Mouse (Mus musculus) left cerebral cortex, adult 6 months (tissue): ENCODE measurements around the gene Tpi1. TPM values are rescaled to one million over a fixed set of nuclear protein-coding genes. Genes with fewer than 3 reads are reported as not detected.

Experiments
- long read RNA-seq, 2 experiments: library from polyadenylated mRNA; unstranded; transcript quantifications; one replicate each; pipeline ENCODE4 v2.0.0; 2019 to 2020
- polyA plus RNA-seq: library from polyadenylated mRNA; unstranded; fragments of <200 nt; fragmentation: Nextera tagmentation; gene quantifications from 2 replicates; pipeline ENCODE4 v1.2.3, GENCODE M21; 2021

Gene Tpi1
- 1,295 and 1,347 TPM in 2 replicates for polyA plus RNA-seq
- long read RNA-seq, experiment 1, transcript Tpi1-205 (7 exons, 1,607 nt): major isoform, 3,581 of 3,732 reads
- long read RNA-seq, experiment 1, transcript Tpi1-203 (6 exons, 802 nt): minor isoform, 83 of 3,732 reads
- long read RNA-seq, experiment 1, partial matches to known transcripts: 13 of 3,732 reads
- long read RNA-seq, experiment 1, other reads (novel, unspliced or antisense): 52 of 3,732 reads
- long read RNA-seq, experiment 2, transcript Tpi1-203 (6 exons, 802 nt): minor isoform, 41 of 1,933 reads
- long read RNA-seq, experiment 2, transcript Tpi1-205 (7 exons, 1,607 nt): major isoform, 1,742 of 1,933 reads
- long read RNA-seq, experiment 2, transcript Tpi1-201 (2 exons, 486 nt): minor isoform, 13 of 1,933 reads
- long read RNA-seq, experiment 2, partial matches to known transcripts: 42 of 1,933 reads
- long read RNA-seq, experiment 2, other reads (novel, unspliced or antisense): 95 of 1,933 reads

GRCm38 (mm10) chr6:124813933-124814332 is at the start of gene Tpi1:
Tpi1 (minus strand) TSS chr6:124814296.

GRCm38 (mm10) chr6:124856916-124857839 is 43.1 kb upstream of the Tpi1 start, which contains the start of gene P3h3:
P3h3 (minus strand) TSS chr6:124857752.

GRCm38 (mm10) chr6:124840241-124841167 is 26.4 kb upstream of the Tpi1 start, which contains the start of gene Gnb3:
Gnb3 (minus strand) TSS chr6:124840275.

GRCm38 (mm10) chr6:124828868-124829798 is 15.0 kb upstream of the Tpi1 start, which contains the start of the genes Usp5 and Cdca3:
Usp5 (minus strand) TSS chr6:124829484.
Cdca3 (plus strand) TSS chr6:124829547.

GRCm38 (mm10) chr6:124808358-124809012 is 5.6 kb downstream of the Tpi1 start, which contains the start of gene Spsb2:
Spsb2 (plus strand) TSS chr6:124808661.

GRCm38 (mm10) chr6:124779222-124779983 is 34.7 kb downstream of the Tpi1 start, which contains the start of gene Lrrc23:
Lrrc23 (minus strand) TSS chr6:124779727.

GRCm38 (mm10) chr6:124769101-124769765 is 44.9 kb downstream of the Tpi1 start, which contains the start of gene Eno2:
Eno2 (minus strand) TSS chr6:124769673.

Other genes with a start within 250 kb of the Tpi1 start
- gene C1rb, start 244.0 kb downstream of the Tpi1 start, polyA plus RNA-seq: not detected in 2 replicates
- not detected in 2 replicates for gene C1s2, start 178.2 kb downstream of the Tpi1 start, polyA plus RNA-seq
- gene Lpcat3, start 151.3 kb downstream of the Tpi1 start, polyA plus RNA-seq: 14.8 and 15.8 TPM in 2 replicates
- 81.8 and 92.0 TPM in 2 replicates for gene Emg1, start 102.1 kb downstream of the Tpi1 start, polyA plus RNA-seq
- 143 and 147 TPM in 2 replicates for gene Phb2, start 102.0 kb downstream of the Tpi1 start, polyA plus RNA-seq
- 3.5 and 5.4 TPM in 2 replicates for gene Ptpn6, start 75.6 kb downstream of the Tpi1 start, polyA plus RNA-seq
- 1,134 and 1,230 TPM in 2 replicates for gene Grcc10, start 72.9 kb downstream of the Tpi1 start, polyA plus RNA-seq
- not detected in 2 replicates for gene Gm45234, start 58.3 kb downstream of the Tpi1 start, polyA plus RNA-seq
- gene Atn1, start 57.8 kb downstream of the Tpi1 start, polyA plus RNA-seq: 12.8 and 30.3 TPM in 2 replicates
- gene Eno2, start 44.6 kb downstream of the Tpi1 start, polyA plus RNA-seq: 524 and 939 TPM in 2 replicates
- gene Lrrc23, start 34.6 kb downstream of the Tpi1 start, polyA plus RNA-seq: 0.85 and 2.2 TPM in 2 replicates
- 3.9 and 5.0 TPM in 2 replicates for gene Spsb2, start 5.6 kb downstream of the Tpi1 start, polyA plus RNA-seq
- gene Usp5, start 15.2 kb upstream of the Tpi1 start, polyA plus RNA-seq: 82.3 and 115 TPM in 2 replicates
- gene Cdca3, start 15.3 kb upstream of the Tpi1 start, polyA plus RNA-seq: 0.65 and 0.78 TPM in 2 replicates
- not detected in 2 replicates for gene Gnb3, start 26.0 kb upstream of the Tpi1 start, polyA plus RNA-seq
- gene P3h3, start 43.5 kb upstream of the Tpi1 start, polyA plus RNA-seq: 0.99 and 5.6 TPM in 2 replicates
- gene Gpr162, start 49.7 kb upstream of the Tpi1 start, polyA plus RNA-seq: 0.87 and 14.7 TPM in 2 replicates
- gene Cd4, start 73.9 kb upstream of the Tpi1 start, polyA plus RNA-seq: 5.7 and 6.2 TPM in 2 replicates
- 7.3 and 8.8 TPM in 2 replicates for gene Lag3, start 97.4 kb upstream of the Tpi1 start, polyA plus RNA-seq
- gene Ptms, start 105.8 kb upstream of the Tpi1 start, polyA plus RNA-seq: 367 and 833 TPM in 2 replicates
- gene Mlf2, start 117.1 kb upstream of the Tpi1 start, polyA plus RNA-seq: 569 and 770 TPM in 2 replicates
- 254 TPM in 2 replicates for gene Cops7a, start 151.2 kb upstream of the Tpi1 start, polyA plus RNA-seq
- gene Pianp, start 182.4 kb upstream of the Tpi1 start, polyA plus RNA-seq: 42.6 and 156 TPM in 2 replicates
- 4.7 and 11.8 TPM in 2 replicates for gene Zfp384, start 194.8 kb upstream of the Tpi1 start, polyA plus RNA-seq
- gene Ing4, start 225.5 kb upstream of the Tpi1 start, polyA plus RNA-seq: 61.4 and 67.8 TPM in 2 replicates
- gene Acrbp, start 235.4 kb upstream of the Tpi1 start, polyA plus RNA-seq: 1.3 and 2.3 TPM in 2 replicates